Mouse (Mus musculus): ENCODE measurements at regions not wholly inside any gene's neighbourhood (a gene's known extent, or its start where the extent isn't known, plus 50 kb on each side); places are given as distances from the start of the nearest gene placed in this dataset.

GRCm38 (mm10) chr15:64510649-64511048, 306.8 kb upstream of the Gm21798 start:
- TF ChIP-seq CTCF (IDR thresholded peaks at IDR 0.05; ENCODE audit: insufficient read depth, low read length) (no peak), POLR2A (IDR thresholded peaks at IDR 0.05; ENCODE audit: borderline replicate concordance, extremely low read depth, low read depth, low read length) (no peak)
